ENCODE assay signal across 13 mouse cellular contexts in the genomic region with DNA sequence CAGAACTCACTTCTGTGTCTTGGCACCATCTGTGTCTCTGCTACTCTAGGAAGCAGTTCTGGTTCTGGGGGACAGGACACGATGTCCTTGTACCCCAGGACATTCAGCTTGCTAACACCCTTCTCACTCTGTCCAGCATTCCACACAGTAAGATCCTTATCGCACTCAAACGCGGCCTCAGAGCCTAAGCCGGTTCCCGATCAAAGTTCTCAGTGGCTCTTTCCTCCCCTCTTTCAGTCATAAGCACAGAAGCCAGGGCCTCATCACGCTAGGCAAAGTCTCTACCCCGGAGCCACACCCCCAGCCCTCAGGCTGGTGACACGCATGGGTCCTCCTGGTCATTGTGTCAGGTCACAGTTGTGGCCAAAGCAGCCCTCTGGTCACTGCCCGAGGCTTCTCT.
"Had no signal": no experiment of that assay in that cellular context is flagged by ENCODE, and none has a peak within 500 bp of the region (broad histone marks: within the 10 kb centered on the region; RNA-seq: fewer than 3 reads in every experiment).

No protein-coding gene starts in this region.

- H3K27ac ChIP-seq: kidney, postnatal 0 days; left cerebral cortex, adult 2 months; liver, embryonic 12.5 days; liver, embryonic 15.5 days; lung, embryonic 15.5 days; macrophage; neural tube, embryonic 12.5 days had no signal

- H3K4me1 ChIP-seq: lung, embryonic 15.5 days had no signal

- H3K4me3 ChIP-seq: left cerebral cortex, adult 2 months; liver, embryonic 12.5 days; liver, embryonic 15.5 days; lung, embryonic 15.5 days; neural tube, embryonic 12.5 days had no signal

- H3K36me3 ChIP-seq: lung, embryonic 15.5 days; neural tube, embryonic 12.5 days had no signal

- DNase-seq: layer of hippocampus, postnatal 36 days; lung, adult 18-20 months; lung, postnatal 14 days; midbrain, embryonic 14.5 days; thymus, adult 18-20 months; thymus, postnatal 36 days had no signal

- H3K9ac ChIP-seq: liver, embryonic 12.5 days; liver, embryonic 15.5 days; lung, embryonic 15.5 days; neural tube, embryonic 12.5 days had no signal

- H3K9me3 ChIP-seq: liver, embryonic 12.5 days; liver, embryonic 15.5 days; lung, embryonic 15.5 days; neural tube, embryonic 12.5 days had no signal

- ATAC-seq: liver, embryonic 12.5 days had no signal

- H3K4me2 ChIP-seq: liver, embryonic 12.5 days; liver, embryonic 15.5 days; lung, embryonic 15.5 days; neural tube, embryonic 12.5 days had no signal

- H3K27me3 ChIP-seq: liver, embryonic 15.5 days; lung, embryonic 15.5 days; neural tube, embryonic 12.5 days had no signal
